Mouse (Mus musculus): ENCODE measurements at regions not wholly inside any gene's neighbourhood (a gene's known extent, or its start where the extent isn't known, plus 50 kb on each side); places are given as distances from the start of the nearest gene placed in this dataset.
A peak's percentile ranks its signal among the peaks of the same experiment; 100 is the strongest.

DNA sequence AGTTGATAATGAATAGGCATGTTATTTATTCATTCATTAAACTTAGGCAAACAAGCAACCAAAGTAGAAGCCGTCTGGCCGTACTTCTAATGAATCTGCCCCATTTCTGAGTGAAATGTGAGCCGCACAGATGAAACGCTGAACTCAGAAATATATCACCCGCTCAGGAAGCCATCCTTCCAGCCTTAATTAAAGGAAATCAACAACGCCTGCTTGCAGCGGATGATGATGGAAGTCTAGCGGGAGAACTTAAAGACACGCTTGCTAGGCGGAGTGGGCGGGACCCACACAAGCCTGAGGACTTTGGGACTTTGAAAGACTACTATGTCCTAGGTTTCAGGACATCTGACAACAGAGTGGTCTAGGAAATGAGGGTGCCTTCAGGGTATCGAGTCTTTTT, 117.7 kb upstream of the Xylt1 start:
- DNase-seq (ENCODE audit: low spot score), result no peak

DNA sequence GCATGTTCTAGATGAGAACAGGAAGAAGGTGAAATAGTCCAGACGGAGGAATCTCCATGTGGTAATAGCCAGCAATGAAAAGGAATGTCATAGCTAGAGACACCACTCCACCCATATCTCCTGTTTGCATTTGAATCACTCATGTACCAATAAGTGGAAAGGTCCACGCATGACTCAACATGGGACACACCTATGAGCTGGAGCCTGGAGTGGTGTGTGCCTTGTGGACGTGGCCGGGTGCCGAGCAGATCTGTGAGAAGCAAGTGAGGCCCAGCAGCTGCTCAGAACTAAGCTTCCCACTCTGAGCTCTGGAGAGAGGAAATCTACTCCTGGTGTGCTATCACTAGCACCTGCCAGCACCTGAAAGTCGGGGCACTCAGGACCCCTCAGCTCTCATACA, 116.4 kb upstream of the Xylt1 start:
- no peak for DNase-seq (ENCODE audit: low spot score)

DNA sequence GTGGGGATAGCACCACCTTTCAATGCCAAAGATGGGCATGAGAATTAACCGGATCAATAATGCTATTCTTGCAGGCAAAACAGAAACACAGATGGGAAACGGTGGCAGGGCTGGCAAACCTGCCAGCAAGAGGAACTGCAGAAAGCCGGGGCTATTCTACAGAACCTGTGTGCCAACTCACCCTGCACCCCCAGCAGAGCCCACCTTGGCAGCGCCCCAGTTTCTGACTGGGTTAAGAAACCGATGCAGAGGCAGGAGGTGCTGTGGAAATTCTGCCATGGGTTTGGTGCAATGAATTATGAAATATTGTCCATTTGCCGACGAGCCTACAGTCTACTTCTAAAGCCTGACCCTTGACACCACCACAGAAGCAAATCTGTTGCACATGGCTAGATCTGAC, 112.7 kb upstream of the Xylt1 start:
- no peak for DNase-seq (ENCODE audit: low spot score)

DNA sequence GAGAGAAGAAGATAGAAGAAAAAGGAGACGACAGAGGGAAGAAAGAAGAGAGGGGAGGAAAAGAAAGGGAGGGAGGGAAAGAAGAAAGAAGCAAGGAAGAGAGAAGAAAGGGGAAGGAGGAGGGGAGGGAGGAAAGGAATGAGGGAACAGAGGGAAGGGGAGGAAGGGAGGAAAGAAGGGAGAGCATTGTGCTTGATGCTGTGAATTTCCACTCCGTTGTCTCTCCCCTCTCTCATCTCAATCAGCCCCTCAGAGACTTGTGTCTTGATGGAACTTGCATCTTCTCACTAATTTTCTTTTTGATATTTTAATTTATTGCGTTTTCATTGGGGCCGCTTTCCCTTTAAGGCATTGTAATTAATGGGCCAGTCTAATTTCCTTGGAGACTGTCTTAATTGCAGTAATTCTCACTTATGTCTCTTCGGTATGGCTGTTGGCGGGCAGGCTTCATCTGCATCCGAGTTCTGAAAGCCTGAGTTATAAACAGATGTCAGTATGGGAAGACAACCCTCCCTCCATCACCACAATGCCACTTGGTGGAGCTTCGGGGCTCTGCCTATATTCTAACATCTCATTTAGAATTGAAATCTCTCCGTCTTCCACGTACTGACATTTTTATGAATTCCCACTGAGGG, 111.4 kb upstream of the Xylt1 start:
- DNase-seq (ENCODE audit: low spot score), result no peak

DNA sequence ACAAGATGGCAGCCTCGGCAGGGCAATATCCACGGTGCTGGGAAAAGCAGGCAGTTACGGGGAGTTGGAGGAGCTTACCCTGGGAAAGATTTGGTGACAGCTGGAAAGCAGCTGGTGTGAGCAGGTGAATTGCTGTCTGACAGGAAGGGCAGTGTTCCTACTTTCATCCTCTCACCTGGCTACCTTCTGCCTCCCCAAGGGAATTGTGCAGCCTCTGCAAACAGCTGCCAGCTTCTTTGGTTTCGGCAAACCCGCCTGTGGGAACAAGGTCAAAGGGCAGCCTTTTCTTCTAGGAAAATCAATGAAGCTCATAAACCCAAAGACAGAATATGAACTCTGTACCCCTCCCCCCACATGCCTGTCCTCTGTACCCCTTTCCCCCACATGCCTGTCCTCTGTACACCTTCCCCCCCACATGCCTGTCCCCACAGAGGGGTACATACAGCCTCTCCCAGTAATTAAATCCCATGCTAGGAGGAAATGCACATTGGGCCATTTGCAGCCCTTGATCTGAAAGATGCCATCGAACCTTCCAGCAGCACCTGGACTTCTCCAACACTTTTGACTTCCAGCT, 102.3 kb upstream of the Xylt1 start:
- no peak for DNase-seq (ENCODE audit: low spot score)

DNA sequence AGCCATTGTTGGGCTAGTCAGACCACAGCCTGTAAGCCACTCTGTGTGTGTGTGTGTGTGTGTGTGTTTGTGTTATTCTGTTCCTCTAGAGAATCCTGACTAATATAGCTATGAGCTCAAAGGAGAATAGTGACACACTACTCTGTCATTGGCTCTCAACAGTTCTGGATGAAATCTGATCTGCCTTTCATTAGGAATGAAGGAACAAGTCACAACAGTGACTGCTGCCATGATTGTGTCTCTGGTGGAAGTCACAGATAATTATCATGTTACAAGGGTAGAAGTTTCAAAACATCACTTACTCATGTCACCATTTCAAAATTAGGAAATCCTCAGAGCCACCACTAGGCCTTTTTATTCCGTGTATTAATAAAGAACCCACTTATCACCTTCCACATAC, 98.6 kb upstream of the Xylt1 start:
- no peak for DNase-seq (ENCODE audit: low spot score)

- no peak for DNase-seq (ENCODE audit: low spot score)
These were observed 95.6 kb upstream of the Xylt1 start for GRCm38 (mm10) chr7:117285206-117285605.

DNA sequence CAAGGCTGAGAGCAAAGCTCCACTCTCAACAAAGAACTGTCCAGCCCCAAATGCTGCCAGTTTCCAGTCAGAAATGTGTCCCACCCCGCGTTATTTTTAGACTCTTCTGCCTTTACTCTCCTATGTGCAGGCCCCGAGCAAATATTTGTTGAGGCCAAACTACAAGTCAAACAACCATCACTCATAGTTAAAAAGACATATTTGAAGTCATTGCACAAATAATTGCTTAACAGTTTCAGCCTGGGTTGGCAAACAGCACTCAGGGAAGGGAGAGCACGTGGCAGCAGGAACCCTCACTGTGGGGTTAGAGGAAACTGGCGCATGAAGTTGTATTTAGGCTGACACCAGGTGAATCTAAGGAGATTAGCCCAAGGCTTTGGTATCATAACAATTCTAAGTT, 94.8 kb upstream of the Xylt1 start:
- no peak for DNase-seq (ENCODE audit: low spot score)

DNA sequence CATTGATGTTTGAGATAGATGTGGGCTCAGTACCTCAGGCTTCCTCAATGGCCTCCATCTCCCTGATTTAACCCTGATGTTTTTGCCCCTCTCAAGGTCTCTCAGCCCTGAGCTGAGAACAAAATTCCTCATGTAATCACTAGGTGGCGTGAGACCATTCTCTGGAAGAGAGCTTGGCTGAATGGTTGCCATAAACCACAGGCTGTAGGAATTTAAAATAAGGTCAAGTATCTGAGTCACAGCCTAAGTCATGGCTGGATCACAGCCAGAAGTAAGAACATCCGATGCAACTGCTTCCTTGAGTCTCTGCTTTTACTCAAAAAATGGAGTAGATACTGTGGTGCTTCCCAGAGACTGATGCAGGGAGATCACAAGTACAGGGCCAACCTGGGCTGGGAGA, 77.1 kb upstream of the Xylt1 start:
- no peak for DNase-seq (ENCODE audit: low spot score)

DNA sequence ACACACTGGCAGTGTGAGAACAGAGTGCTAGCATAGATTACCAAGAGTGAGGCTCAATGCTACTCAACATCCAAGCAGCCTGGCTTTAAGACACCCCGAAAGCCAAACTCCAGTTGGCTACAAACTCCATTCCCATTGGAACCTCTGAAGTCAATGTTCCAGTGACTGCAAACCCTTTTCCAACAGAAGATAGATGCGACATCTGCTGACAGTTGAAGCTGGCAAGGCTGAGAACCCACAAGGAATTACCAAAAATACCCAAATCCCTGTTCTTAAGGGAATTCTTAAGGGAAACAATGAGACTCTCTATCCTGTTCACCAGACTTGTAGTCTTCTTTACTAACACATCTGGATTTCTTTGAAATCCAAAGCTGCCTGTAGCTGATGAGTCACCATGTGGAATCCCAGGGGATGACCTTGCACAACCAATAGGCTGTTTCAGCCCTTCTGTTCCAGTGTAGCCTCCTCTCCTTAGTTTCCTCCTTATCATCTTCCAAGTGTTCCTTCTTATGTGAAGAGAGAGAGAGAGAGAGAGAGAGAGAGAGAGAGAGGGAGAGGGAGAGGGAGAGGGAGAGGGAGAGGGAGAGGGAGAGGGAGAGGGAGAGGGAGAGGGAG, 70.1 kb upstream of the Xylt1 start:
- DNase-seq (ENCODE audit: low spot score), result no peak

GRCm38 (mm10) chr7:117311316-117311715, 69.5 kb upstream of the Xylt1 start:
- no peak for DNase-seq (ENCODE audit: low spot score)

DNA sequence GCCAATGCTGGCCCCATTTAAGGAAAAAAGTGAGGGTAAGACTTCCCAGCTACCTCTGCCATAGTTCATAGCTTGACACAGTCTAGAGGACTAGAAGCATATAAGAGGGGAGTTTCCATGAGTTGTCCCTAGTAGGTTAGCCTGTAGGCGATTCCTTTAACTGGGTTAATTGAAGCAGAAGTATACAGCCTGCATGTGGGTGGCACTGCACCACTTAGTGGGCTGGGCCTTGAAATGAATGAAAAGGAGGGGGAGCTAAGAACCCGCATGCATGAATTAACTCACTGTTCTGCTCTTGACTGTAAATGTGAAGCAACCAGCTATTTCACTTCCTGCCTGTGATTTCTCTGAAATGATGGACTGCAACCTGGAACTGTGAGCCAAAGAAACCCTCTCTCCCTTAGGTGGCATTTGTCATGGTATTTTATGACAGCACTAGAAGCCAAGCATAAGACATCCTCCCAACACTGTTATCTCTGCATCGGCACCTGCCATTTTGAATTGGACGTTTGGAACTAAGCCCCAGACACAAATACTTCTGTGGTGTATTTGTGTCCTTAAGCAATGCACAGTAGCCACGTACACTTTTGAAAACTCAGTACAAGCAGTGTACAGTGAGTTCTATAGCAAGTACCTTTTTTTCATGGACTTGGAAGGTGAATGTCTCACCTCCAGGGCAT, 64.5 kb upstream of the Xylt1 start:
- no peak for DNase-seq (ENCODE audit: low spot score)

DNA sequence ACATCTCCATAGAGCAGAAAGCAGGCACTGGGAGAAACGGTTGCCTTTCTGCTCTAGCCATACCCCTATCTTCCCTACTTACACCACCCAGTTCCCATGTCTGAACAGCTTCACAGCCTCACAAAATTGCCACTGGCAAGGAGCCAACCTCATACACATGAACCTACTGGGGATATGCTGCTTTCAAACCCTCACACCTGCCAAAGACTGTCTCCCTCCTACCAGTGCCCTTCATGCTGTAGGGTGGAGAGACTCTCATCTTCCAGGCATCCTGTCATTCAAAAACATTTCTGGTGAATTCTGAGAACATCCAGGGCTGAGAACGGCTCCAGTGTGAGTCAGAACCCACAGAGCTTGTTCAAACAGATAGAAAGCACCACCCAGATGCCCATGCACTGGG, 63.4 kb upstream of the Xylt1 start:
- DNase-seq (ENCODE audit: low spot score), result no peak

GRCm38 (mm10) chr7:117320552-117320951, 60.2 kb upstream of the Xylt1 start:
- DNase-seq (ENCODE audit: low spot score), result peak; percentile 17
